Mouse (Mus musculus) intestine, postnatal 0 days (tissue): ENCODE measurements around the gene Cdk14. TPM values are rescaled to one million over a fixed set of nuclear protein-coding genes. Genes with fewer than 3 reads are reported as not detected.

Experiments used
- ATAC-seq: fragments of 200-750 bp; cut with Nextera tagmentation; 2 replicates; pipeline ENCODE4 v1.8.0; 2017; ENCODE audit warnings: mild to moderate bottlenecking, moderate TSS enrichment, moderate library complexity
- H3K27ac ChIP-seq: fragments of 300-500 bp; sonication (generic); 2 replicates; pipeline ENCODE4 v1.5.1; 2014; ENCODE audit warnings: mild to moderate bottlenecking, low read depth, low read length, moderate library complexity
- H3K27me3 ChIP-seq: fragments of 300-500 bp; sonication (generic); replicated peaks from 2 replicates; pipeline ENCODE4 v1.6.1; 2014; ENCODE audit warnings: low read length, mixed read lengths; ENCODE audit not compliant: control insufficient read depth, insufficient read depth
- H3K36me3 ChIP-seq: fragments of 300-500 bp; sonication (generic); 2 replicates; pipeline ENCODE4 v1.6.1; 2014; ENCODE audit warnings: mild to moderate bottlenecking, moderate library complexity; ENCODE audit not compliant: control insufficient read depth, insufficient read depth
- H3K4me1 ChIP-seq: fragments of 300-500 bp; sonication (generic); replicated peaks from 2 replicates; pipeline ENCODE4 v1.6.1; 2014; ENCODE audit warnings: antibody characterized with exemption, low read length, mixed read lengths; ENCODE audit not compliant: control insufficient read depth, insufficient read depth
- H3K4me2 ChIP-seq: fragments of 300-500 bp; sonication (generic); replicated peaks from 2 replicates; pipeline ENCODE4 v1.6.1; 2014; ENCODE audit warnings: low read depth, mild to moderate bottlenecking, moderate library complexity
- H3K4me3 ChIP-seq: fragments of 300-500 bp; sonication (generic); 2 replicates; pipeline ENCODE4 v1.5.1; 2014; ENCODE audit warnings: low read depth, low read length
- H3K9ac ChIP-seq: fragments of 300-500 bp; sonication (generic); 2 replicates; pipeline ENCODE4 v1.6.1; 2014; ENCODE audit warnings: mild to moderate bottlenecking, low read depth, low read length
- H3K9me3 ChIP-seq: fragments of 300-500 bp; sonication (generic); 2 replicates; pipeline ENCODE4 v1.6.1; 2016; ENCODE audit warnings: mixed run types; ENCODE audit not compliant: control insufficient read depth
- CTCF ChIP-seq: sonication (generic); IDR thresholded peaks from 2 replicates; pipeline ENCODE4 v1.5.1; 2016; ENCODE audit warnings: low read depth, mild to moderate bottlenecking, control low read depth, antibody characterized with exemption, moderate library complexity
- WGBS: fragments of 180-500 bp; shearing (Covaris S2); extraction: QIAGEN DNeasy Blood & Tissue Kit; methylation state at CpG from one replicate; pipeline ENCODE4 v1.1.7; 2014; 5-methylcytosine and 5-hydroxymethylcytosine counted together
- polyA plus RNA-seq: library from polyadenylated mRNA; unstranded; fragments of >200 nt; fragmentation: Nextera tagmentation; extraction: Ambion mirVana; gene quantifications from 2 replicates; pipeline ENCODE4 v1.2.1, GENCODE M21; 2015

The Cdk14 gene
- polyA plus RNA-seq, 1 experiment from 2014 or later: 4.4 TPM

GRCm38 (mm10) chr5:5189590-5189989 is 230.5 kb downstream of the Cdk14 start:
- no peak overlapping the region for H3K9ac ChIP-seq
- no peak overlapping the region for H3K4me2 ChIP-seq
- no peaks in the 10 kb centered on the region for H3K36me3 ChIP-seq
- no peak for TF ChIP-seq CTCF
- H3K27me3 ChIP-seq: no peaks in the 10 kb centered on the region
- 6% methylated on average over 1 of the region's 1 CpGs for WGBS
- no peak overlapping the region for H3K27ac ChIP-seq
- 0 out of 2 replicates have a peak, but pooled peaks cover 3% of the 10 kb centered on the region for H3K4me1 ChIP-seq
- H3K4me3 ChIP-seq: no peak overlapping the region
- no peak for ATAC-seq
- no peaks in the 10 kb centered on the region for H3K9me3 ChIP-seq

GRCm38 (mm10) chr5:5185987-5186742 is 233.9 kb downstream of the Cdk14 start:
- Histone ChIP-seq H3K27ac (peak overlapping the region; percentile 28; the same call in 1 of the 2 replicates), H3K9ac (no peak overlapping the region), H3K36me3 (no peaks in the 10 kb centered on the region), H3K4me3 (no peak overlapping the region), H3K27me3 (no peaks in the 10 kb centered on the region), H3K4me2 (peak overlapping the region; percentile 9; the same call in 1 of the 2 replicates), H3K4me1 (0 out of 2 replicates have a peak, but pooled peaks cover 3% of the 10 kb centered on the region), H3K9me3 (no peaks in the 10 kb centered on the region)
- TF ChIP-seq CTCF: no peak
- peak; percentile 96 for ATAC-seq
- WGBS: 22% methylated on average over 3 of the region's 3 CpGs

GRCm38 (mm10) chr5:5185521-5185920 is 234.6 kb downstream of the Cdk14 start:
- H3K4me1 ChIP-seq: 0 out of 2 replicates have a peak, but pooled peaks cover 3% of the 10 kb centered on the region
- no peak overlapping the region; the same call in 1 of the 2 replicates for H3K4me2 ChIP-seq
- no peaks in the 10 kb centered on the region for H3K36me3 ChIP-seq
- H3K27me3 ChIP-seq: no peaks in the 10 kb centered on the region
- no peak for ATAC-seq
- TF ChIP-seq CTCF: no peak
- H3K27ac ChIP-seq: no peak overlapping the region
- H3K9ac ChIP-seq: no peak overlapping the region
- H3K4me3 ChIP-seq: no peak overlapping the region
- no peaks in the 10 kb centered on the region for H3K9me3 ChIP-seq

- Histone ChIP-seq H3K36me3 (no peaks in the 10 kb centered on the region), H3K4me3 (no peak overlapping the region), H3K9me3 (no peaks in the 10 kb centered on the region), H3K4me1 (no peaks in the 10 kb centered on the region), H3K9ac (no peak overlapping the region), H3K4me2 (no peak overlapping the region), H3K27me3 (no peaks in the 10 kb centered on the region), H3K27ac (no peak overlapping the region)
- TF ChIP-seq CTCF: no peak
- 53% methylated on average over 2 of the region's 2 CpGs for WGBS
- peak; percentile 79 for ATAC-seq
Measured at GRCm38 (mm10) chr5:5180711-5181110, 239.4 kb downstream of the Cdk14 start.

GRCm38 (mm10) chr5:5180311-5180710 is 239.8 kb downstream of the Cdk14 start:
- H3K9me3 ChIP-seq: no peaks in the 10 kb centered on the region
- H3K9ac ChIP-seq: no peak overlapping the region
- H3K4me3 ChIP-seq: no peak overlapping the region
- no peaks in the 10 kb centered on the region for H3K36me3 ChIP-seq
- no peaks in the 10 kb centered on the region for H3K4me1 ChIP-seq
- no peak overlapping the region for H3K4me2 ChIP-seq
- no peaks in the 10 kb centered on the region for H3K27me3 ChIP-seq
- no peak overlapping the region for H3K27ac ChIP-seq
- no peak for ATAC-seq
- TF ChIP-seq CTCF: no peak

GRCm38 (mm10) chr5:5176052-5176451 is 244.1 kb downstream of the Cdk14 start:
- no peak for ATAC-seq
- Histone ChIP-seq H3K4me2 (no peak overlapping the region), H3K4me3 (no peak overlapping the region), H3K27ac (no peak overlapping the region), H3K4me1 (no peaks in the 10 kb centered on the region), H3K9ac (no peak overlapping the region), H3K27me3 (no peaks in the 10 kb centered on the region), H3K36me3 (no peaks in the 10 kb centered on the region), H3K9me3 (no peaks in the 10 kb centered on the region)
- WGBS: 89% methylated on average over 10 of the region's 10 CpGs
- no peak for TF ChIP-seq CTCF
